Mouse (Mus musculus) bone marrow macrophage, adult 2 months (primary cell): ENCODE results near the gene Spag5.

Experiments used
- CTCF ChIP-seq: IDR thresholded peaks from 2 replicates; pipeline ENCODE4 v1.5.1; 2012; ENCODE audit warnings: low read depth, mild to moderate bottlenecking, low read length, moderate library complexity
- POLR2A ChIP-seq: IDR thresholded peaks from 2 replicates; pipeline ENCODE4 v1.6.1; 2012; ENCODE audit warnings: mild to moderate bottlenecking, low read depth, low read length, borderline replicate concordance

- TF ChIP-seq CTCF, result no peak
- TF ChIP-seq POLR2A, result no peak
Observed at GRCm38 (mm10) chr11:78343381-78344327, 42.3 kb downstream of the Spag5 start, which contains the start of gene Unc119.
